Mouse (Mus musculus) midbrain, embryonic 14.5 days (tissue): ENCODE results near the gene Ror2. TPM values are rescaled to one million over a fixed set of nuclear protein-coding genes. Genes with fewer than 3 reads are reported as not detected.

Experiments used
- ATAC-seq: fragments of 200-750 bp; cut with Nextera tagmentation; 2 replicates; pipeline ENCODE4 v1.8.0; 2017; ENCODE audit warnings: moderate number of reproducible peaks, moderate library complexity; ENCODE audit not compliant: low FRiP score, low TSS enrichment
- DNase-seq: peaks from one replicate; pipeline ENCODE4 v3.0.0-alpha.2; 2015
- H3K27ac ChIP-seq: fragments of 300-500 bp; sonication (generic); replicated peaks from 2 replicates; pipeline ENCODE4 v1.5.1; 2014; ENCODE audit warnings: mild to moderate bottlenecking, low read depth, low read length, moderate library complexity
- H3K27me3 ChIP-seq: fragments of 300-500 bp; sonication (generic); 2 replicates; pipeline ENCODE4 v1.6.1; 2014; ENCODE audit warnings: low read length, control low read depth, mixed read lengths; ENCODE audit not compliant: control insufficient read depth, insufficient read depth
- H3K36me3 ChIP-seq: fragments of 300-500 bp; sonication (generic); 2 replicates; pipeline ENCODE4 v1.6.1; 2014; ENCODE audit warnings: low read length, control low read depth; ENCODE audit not compliant: control insufficient read depth, insufficient read depth
- H3K4me1 ChIP-seq: fragments of 300-500 bp; sonication (generic); 2 replicates; pipeline ENCODE4 v1.6.1; 2014; ENCODE audit warnings: mild to moderate bottlenecking, antibody characterized with exemption, low read length, control low read depth; ENCODE audit not compliant: control insufficient read depth, insufficient read depth
- H3K4me2 ChIP-seq: fragments of 300-500 bp; sonication (generic); 2 replicates; pipeline ENCODE4 v1.6.1; 2014; ENCODE audit warnings: mild to moderate bottlenecking, low read length, moderate library complexity
- H3K4me3 ChIP-seq: fragments of 300-500 bp; sonication (generic); replicated peaks from 2 replicates; pipeline ENCODE4 v1.5.1; 2014; ENCODE audit warnings: low read depth, low read length
- H3K9ac ChIP-seq: fragments of 300-500 bp; sonication (generic); replicated peaks from 2 replicates; pipeline ENCODE4 v1.6.1; 2014; ENCODE audit warnings: mild to moderate bottlenecking, low read length, moderate library complexity
- H3K9me3 ChIP-seq: fragments of 300-500 bp; sonication (generic); 2 replicates; pipeline ENCODE4 v1.6.1; 2016; ENCODE audit warnings: low read length, control low read depth, mixed read lengths; ENCODE audit not compliant: control insufficient read depth
- WGBS: fragments of 180-500 bp; shearing (Covaris S2); extraction: QIAGEN DNeasy Blood & Tissue Kit; methylation state at CpG from one replicate; pipeline ENCODE4 v1.1.7; 2014; 5-methylcytosine and 5-hydroxymethylcytosine counted together
- polyA plus RNA-seq: library from polyadenylated mRNA; unstranded; fragments of >200 nt; fragmentation: Nextera tagmentation; extraction: Ambion mirVana; gene quantifications from 2 replicates; pipeline ENCODE4 v1.2.1, GENCODE M21; 2014

The Ror2 gene
- polyA plus RNA-seq, 1 experiment from 2014 or later = 3.2 TPM

- ATAC-seq (no peak), DNase-seq (no peak)
- Histone ChIP-seq H3K36me3 (no peaks in the 10 kb centered on the region), H3K4me1 (0 out of 2 replicates have a peak, but pooled peaks cover 3% of the 10 kb centered on the region), H3K4me2 (no peak overlapping the region), H3K4me3 (no peak overlapping the region), H3K27me3 (no peaks in the 10 kb centered on the region), H3K9me3 (no peaks in the 10 kb centered on the region), H3K9ac (no peak overlapping the region), H3K27ac (no peak overlapping the region)
- 89% methylated on average over 4 of the region's 4 CpGs for WGBS
These were observed 18.8 kb downstream of the Ror2 start for GRCm38 (mm10) chr13:53267155-53267554.

GRCm38 (mm10) chr13:53266543-53266951 is 19.4 kb downstream of the Ror2 start:
- Histone ChIP-seq H3K4me3 (no peak overlapping the region), H3K36me3 (no peaks in the 10 kb centered on the region), H3K9ac (no peak overlapping the region), H3K27ac (no peak overlapping the region), H3K9me3 (no peaks in the 10 kb centered on the region), H3K4me2 (no peak overlapping the region), H3K27me3 (no peaks in the 10 kb centered on the region), H3K4me1 (0 out of 2 replicates have a peak, but pooled peaks cover 3% of the 10 kb centered on the region)
- ATAC-seq = no peak
- DNase-seq = peak; percentile 42
- WGBS = 83% methylated on average over 8 of the region's 8 CpGs

- Histone ChIP-seq H3K9ac (no peak overlapping the region), H3K4me2 (no peak overlapping the region), H3K4me1 (0 out of 2 replicates have a peak, but pooled peaks cover 3% of the 10 kb centered on the region), H3K27me3 (no peaks in the 10 kb centered on the region), H3K36me3 (no peaks in the 10 kb centered on the region), H3K4me3 (no peak overlapping the region), H3K27ac (no peak overlapping the region), H3K9me3 (no peaks in the 10 kb centered on the region)
- WGBS = 63% methylated on average over 4 of the region's 4 CpGs
- no peak for ATAC-seq
- DNase-seq = no peak
These were observed 21.0 kb downstream of the Ror2 start for GRCm38 (mm10) chr13:53264896-53265295.

DNA sequence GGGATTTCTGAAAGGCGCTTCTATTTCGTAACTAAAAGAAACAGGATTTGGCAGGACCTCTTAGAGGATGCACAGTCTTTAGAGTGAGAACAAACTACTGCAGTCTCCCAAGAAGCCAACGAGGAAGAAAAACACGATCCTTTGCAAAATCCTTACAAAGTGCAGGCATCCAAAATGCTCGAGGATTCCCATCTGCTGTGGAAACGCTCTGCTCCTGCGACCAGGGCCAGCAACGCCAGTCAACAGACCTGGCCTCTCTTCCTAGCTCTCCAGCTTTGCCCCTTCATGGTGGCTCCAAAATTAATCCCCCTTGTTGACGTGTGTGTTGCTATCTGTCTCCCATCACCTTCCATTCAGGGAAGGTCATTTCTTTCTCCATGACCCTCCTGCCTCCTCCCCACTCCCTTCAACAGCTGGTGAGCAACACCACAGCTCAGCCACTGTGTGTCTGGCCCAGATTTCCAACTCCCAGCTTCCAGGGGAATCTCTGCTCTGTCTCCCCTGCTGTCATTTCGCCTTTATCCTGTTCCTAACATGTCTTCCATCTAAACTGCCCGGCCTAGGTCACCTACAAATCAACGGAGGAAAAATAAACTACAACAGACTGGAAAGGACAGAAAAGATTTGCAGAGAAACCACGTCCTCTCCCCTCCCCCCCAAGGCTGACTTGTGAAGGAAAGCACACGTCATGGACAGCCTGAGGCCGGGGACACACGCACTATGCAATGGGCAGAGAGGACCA is 23.2 kb downstream of the Ror2 start:
- Histone ChIP-seq H3K4me3 (no peak overlapping the region), H3K27ac (no peak overlapping the region), H3K36me3 (no peaks in the 10 kb centered on the region), H3K27me3 (no peaks in the 10 kb centered on the region), H3K4me2 (no peak overlapping the region), H3K9me3 (no peaks in the 10 kb centered on the region), H3K4me1 (no peaks in the 10 kb centered on the region), H3K9ac (no peak overlapping the region)
- no peak for DNase-seq
- ATAC-seq = no peak
- WGBS = 84% methylated on average over 16 of the region's 16 CpGs

DNA sequence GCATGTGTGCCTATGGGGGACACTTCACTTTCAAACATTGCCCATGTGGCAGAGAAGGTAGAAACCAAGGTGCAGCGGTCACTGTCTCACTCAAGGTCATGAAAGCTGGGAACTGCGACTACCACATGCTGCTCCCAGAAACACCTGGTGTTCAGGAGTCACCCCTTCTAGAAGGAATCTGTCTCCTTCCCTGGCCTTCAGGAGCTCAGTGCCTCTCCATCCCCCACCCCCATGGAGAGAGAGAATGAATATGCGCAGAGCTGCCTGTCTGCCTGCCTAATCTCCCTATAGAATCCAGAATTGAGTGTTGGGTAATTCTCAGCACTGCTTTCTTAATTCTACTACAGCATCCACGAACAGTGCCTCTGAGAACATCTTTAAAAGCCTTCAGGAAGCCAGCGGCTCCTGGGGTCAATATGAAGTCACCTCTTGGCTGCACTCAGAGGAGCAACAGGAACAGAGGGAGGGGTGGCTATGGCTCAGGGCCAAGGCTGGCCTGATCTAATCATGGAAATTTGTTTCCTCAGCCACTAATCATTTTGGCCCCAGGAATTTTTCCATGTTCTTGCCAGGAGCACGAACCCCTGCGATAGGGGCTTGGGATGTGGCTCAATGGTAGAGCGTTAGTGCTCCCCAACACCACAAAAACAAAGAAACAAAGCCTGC is 24.7 kb downstream of the Ror2 start:
- no peak overlapping the region for H3K27ac ChIP-seq
- H3K4me1 ChIP-seq = no peaks in the 10 kb centered on the region
- H3K27me3 ChIP-seq = no peaks in the 10 kb centered on the region
- H3K9me3 ChIP-seq = no peaks in the 10 kb centered on the region
- no peak overlapping the region for H3K4me3 ChIP-seq
- H3K9ac ChIP-seq = no peak overlapping the region
- 63% methylated on average over 8 of the region's 8 CpGs for WGBS
- no peak for ATAC-seq
- H3K36me3 ChIP-seq = no peaks in the 10 kb centered on the region
- no peak overlapping the region for H3K4me2 ChIP-seq
- no peak for DNase-seq

DNA sequence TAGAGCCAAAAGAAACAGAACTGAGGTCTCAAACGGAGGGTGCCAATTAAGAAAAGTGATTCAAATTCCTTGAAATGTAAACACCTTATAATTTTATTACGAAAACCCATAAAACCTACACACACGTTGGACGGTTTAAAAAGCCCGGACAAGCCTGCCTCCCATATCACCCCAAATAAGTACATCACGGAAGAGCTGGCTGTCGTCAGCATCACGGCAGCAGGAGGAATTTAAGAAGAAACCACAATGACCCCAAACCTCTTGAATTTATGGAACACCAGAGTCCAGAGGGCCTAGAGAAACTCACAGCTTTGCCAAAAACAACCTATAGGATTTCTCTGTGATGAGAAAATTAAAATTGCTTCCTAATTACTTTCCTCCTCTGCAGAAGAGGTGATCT is 27.0 kb downstream of the Ror2 start:
- Histone ChIP-seq H3K9ac (no peak overlapping the region), H3K27me3 (no peaks in the 10 kb centered on the region), H3K4me3 (no peak overlapping the region), H3K36me3 (no peaks in the 10 kb centered on the region), H3K4me2 (no peak overlapping the region), H3K4me1 (no peaks in the 10 kb centered on the region), H3K9me3 (no peaks in the 10 kb centered on the region), H3K27ac (no peak overlapping the region)
- DNase-seq (no peak), ATAC-seq (no peak)
- 85% methylated on average over 8 of the region's 8 CpGs for WGBS

DNA sequence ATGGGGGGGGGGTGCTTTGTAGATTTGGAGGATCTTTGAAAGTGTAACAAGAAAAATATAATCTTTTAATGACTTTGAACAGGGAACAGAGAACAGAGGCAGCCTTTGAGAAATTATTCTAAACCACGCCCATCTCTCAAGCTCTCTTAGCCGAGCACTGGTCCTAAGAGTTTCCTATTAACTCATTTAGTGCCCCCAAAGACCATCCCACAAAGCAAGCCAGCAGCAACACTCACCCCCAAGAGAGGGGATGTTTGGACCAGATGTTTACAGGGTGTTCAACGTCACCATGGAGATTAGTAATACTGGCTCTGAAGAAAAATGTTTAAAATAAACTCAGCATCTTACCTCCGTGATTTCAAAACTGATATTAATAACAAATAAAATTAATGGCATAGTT is 27.4 kb downstream of the Ror2 start:
- no peak for ATAC-seq
- Histone ChIP-seq H3K4me1 (no peaks in the 10 kb centered on the region), H3K27me3 (no peaks in the 10 kb centered on the region), H3K27ac (no peak overlapping the region), H3K9ac (no peak overlapping the region), H3K4me3 (no peak overlapping the region), H3K36me3 (no peaks in the 10 kb centered on the region), H3K4me2 (no peak overlapping the region), H3K9me3 (no peaks in the 10 kb centered on the region)
- DNase-seq = no peak
- WGBS = 60% methylated on average over 4 of the region's 4 CpGs

- no peak for DNase-seq
- Histone ChIP-seq H3K4me2 (no peak overlapping the region), H3K4me3 (no peak overlapping the region), H3K36me3 (no peaks in the 10 kb centered on the region), H3K9ac (no peak overlapping the region), H3K9me3 (no peaks in the 10 kb centered on the region), H3K27me3 (no peaks in the 10 kb centered on the region), H3K27ac (no peak overlapping the region), H3K4me1 (no peaks in the 10 kb centered on the region)
- 93% methylated on average over 12 of the region's 12 CpGs for WGBS
- no peak for ATAC-seq
These were observed 32.7 kb downstream of the Ror2 start for GRCm38 (mm10) chr13:53253255-53253654.
